Mouse (Mus musculus): ENCODE results near the gene Nktr. TPM values are rescaled to one million over a fixed set of nuclear protein-coding genes. Genes with fewer than 3 reads are reported as not detected.

The Nktr gene
- polyA plus RNA-seq (2015; fragmentation: Nextera tagmentation; extraction: Ambion mirVana) = 29.6 and 37.6 TPM in 2 replicates

GRCm38 (mm10) chr9:121718792-121719318 lies at the start of gene Nktr:
Nktr (plus strand) TSS chr9:121719169.

GRCm38 (mm10) chr9:121704646-121705625 lies 14.0 kb upstream of the Nktr start, which contains the start of gene Sec22c:
Sec22c (minus strand) TSS chr9:121705490.

GRCm38 (mm10) chr9:121709898-121710583 lies 8.9 kb upstream of the Nktr start, which contains the start of gene Ss18l2:
Ss18l2 (plus strand) TSS chr9:121710329.

GRCm38 (mm10) chr9:121759091-121760081 lies 40.4 kb downstream of the Nktr start, which contains the start of gene Zfp651:
Zfp651 (plus strand) TSS chr9:121759330.

GRCm38 (mm10) chr9:121777484-121778065 lies 58.6 kb downstream of the Nktr start, which contains the start of gene Klhl40:
Klhl40 (plus strand) TSS chr9:121777607.

GRCm38 (mm10) chr9:121791757-121792521 lies 73.0 kb downstream of the Nktr start, which contains the start of gene Hhatl:
Hhatl (minus strand) TSS chr9:121792507.

Other genes with a start within 250 kb of the Nktr start
- gene Cck, start 223.5 kb upstream of the Nktr start, polyA plus RNA-seq (2015; fragmentation: Nextera tagmentation; extraction: Ambion mirVana) = 6.8 and 11.0 TPM in 2 replicates
- gene Lyzl4, start 77.1 kb upstream of the Nktr start, polyA plus RNA-seq (2015; fragmentation: Nextera tagmentation; extraction: Ambion mirVana) = 0.17 and 0.29 TPM in 2 replicates
- 0.77 and 1.1 TPM in 2 replicates for gene Vipr1, start 76.5 kb upstream of the Nktr start, polyA plus RNA-seq (2015; fragmentation: Nextera tagmentation; extraction: Ambion mirVana)
- 5.8 and 6.1 TPM in 2 replicates for gene Sec22c, start 13.7 kb upstream of the Nktr start, polyA plus RNA-seq (2015; fragmentation: Nextera tagmentation; extraction: Ambion mirVana)
- 113 and 114 TPM in 2 replicates for gene Ss18l2, start 8.8 kb upstream of the Nktr start, polyA plus RNA-seq (2015; fragmentation: Nextera tagmentation; extraction: Ambion mirVana)
- 21.2 and 21.4 TPM in 2 replicates for gene Zfp651, start 40.2 kb downstream of the Nktr start, polyA plus RNA-seq (2015; fragmentation: Nextera tagmentation; extraction: Ambion mirVana)
- 0.08 and 0.27 TPM in 2 replicates for gene Klhl40, start 58.4 kb downstream of the Nktr start, polyA plus RNA-seq (2015; fragmentation: Nextera tagmentation; extraction: Ambion mirVana)
- 4.2 and 4.6 TPM in 2 replicates for gene Hhatl, start 73.3 kb downstream of the Nktr start, polyA plus RNA-seq (2015; fragmentation: Nextera tagmentation; extraction: Ambion mirVana)
- gene Ccdc13, start 120.3 kb downstream of the Nktr start, polyA plus RNA-seq (2015; fragmentation: Nextera tagmentation; extraction: Ambion mirVana) = 0.16 and 0.33 TPM in 2 replicates
- 265 and 303 TPM in 2 replicates for gene Higd1a, start 139.2 kb downstream of the Nktr start, polyA plus RNA-seq (2015; fragmentation: Nextera tagmentation; extraction: Ambion mirVana)
- 0.37 and 0.44 TPM in 2 replicates for gene Ackr2, start 179.2 kb downstream of the Nktr start, polyA plus RNA-seq (2015; fragmentation: Nextera tagmentation; extraction: Ambion mirVana)
- gene Cyp8b1, start 197.1 kb downstream of the Nktr start, polyA plus RNA-seq (2015; fragmentation: Nextera tagmentation; extraction: Ambion mirVana) = 0.06 TPM in 1 of 2 replicates, not detected in the other
- gene Fam198a, start 231.8 kb downstream of the Nktr start, polyA plus RNA-seq (2015; fragmentation: Nextera tagmentation; extraction: Ambion mirVana) = 4.8 and 5.6 TPM in 2 replicates